Mouse (Mus musculus): Measurements from ENCODE around the gene Ate1. TPM values are rescaled to one million over a fixed set of nuclear protein-coding genes. Genes with fewer than 3 reads are reported as not detected.

Gene Ate1
- total and polyA plus RNA-seq, 3 experiments, result 8.9 to 34.9 (median 34.1) TPM

DNA sequence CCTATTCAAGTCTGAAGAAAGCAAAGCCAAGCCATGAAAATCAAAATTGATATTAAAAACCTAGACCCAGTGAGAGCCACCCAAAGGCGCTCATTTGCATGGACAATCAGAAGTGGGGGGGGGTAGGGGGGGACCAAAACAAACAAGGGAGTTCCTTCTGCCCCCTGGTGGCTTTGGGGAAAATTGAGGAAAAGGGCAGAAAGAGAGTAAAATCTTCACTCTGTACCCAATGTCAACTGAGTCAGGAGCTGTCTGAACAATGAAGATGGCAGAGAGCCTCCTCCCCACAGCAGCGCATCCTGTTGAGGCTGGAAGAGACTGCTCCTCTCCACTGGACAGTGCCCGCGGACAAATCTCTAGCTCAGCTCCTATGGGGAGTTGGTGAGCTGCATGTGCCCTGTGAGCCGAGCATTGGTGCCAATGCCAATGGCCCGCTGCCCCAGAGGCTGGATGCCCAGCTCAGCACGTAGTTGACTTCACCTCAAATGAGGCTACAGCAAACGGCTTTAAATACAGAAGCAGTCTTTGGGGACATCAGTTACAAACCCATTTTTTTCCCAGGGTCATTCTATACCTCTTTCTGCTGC, 139.3 kb downstream of the Ate1 start:
- Histone ChIP-seq H3K36me3 (ENCODE audit: control insufficient read depth, insufficient read depth, low read length) (no peaks in the 10 kb centered on the region), H3K9ac (ENCODE audit: low read depth, low read length) (no peak overlapping the region), H3K4me3 (no peak overlapping the region), H3K79me2 (replicated peaks; ENCODE audit: control insufficient read depth, insufficient read depth, low read length) (no peaks in the 10 kb centered on the region), H3K27me3 (ENCODE audit: control insufficient read depth, insufficient read depth, low read length) (no peaks in the 10 kb centered on the region), H3K4me1 (ENCODE audit: control insufficient read depth, insufficient read depth, low read length) (no peaks in the 10 kb centered on the region), H3K27ac (no peak overlapping the region)
- 78% methylated on average over 8 of the region's 8 CpGs for WGBS
- intact Hi-C loops (cut with DNase I), result loop anchor here (2.0 kb wide), 1 partner anchor 728 kb away; no protein-coding TSS in a partner anchor
- peak in 1 of 2 experiments; percentile 17 for DNase-seq
- TF ChIP-seq POLR2A (IDR thresholded peaks at IDR 0.05; ENCODE audit: insufficient read depth, low read depth, low read length), result no peak
- TF ChIP-seq CTCF (IDR thresholded peaks at IDR 0.05), result peak; percentile 52

DNA sequence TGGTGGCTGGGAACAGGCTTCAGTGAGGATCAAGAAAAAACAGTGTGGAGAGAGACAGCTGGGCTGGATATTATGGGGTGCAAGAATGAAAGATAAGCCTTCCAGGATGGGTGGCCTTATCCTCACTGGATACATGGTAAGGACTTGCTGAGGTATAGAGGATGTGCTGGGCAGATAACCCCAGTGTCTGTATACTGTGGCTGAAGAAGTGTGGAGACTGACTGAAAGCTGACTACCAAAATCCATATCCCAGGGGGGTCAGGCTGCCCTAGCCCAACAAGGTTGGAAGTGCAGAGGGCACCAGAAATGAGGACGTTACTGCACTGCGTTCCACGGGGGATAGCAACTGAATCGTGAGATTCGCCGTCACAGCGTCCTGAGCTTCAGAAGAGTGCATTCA, 139.8 kb downstream of the Ate1 start:
- Histone ChIP-seq H3K79me2 (replicated peaks; ENCODE audit: control insufficient read depth, insufficient read depth, low read length) (no peaks in the 10 kb centered on the region), H3K36me3 (ENCODE audit: control insufficient read depth, insufficient read depth, low read length) (no peaks in the 10 kb centered on the region), H3K4me3 (no peak overlapping the region), H3K4me1 (ENCODE audit: control insufficient read depth, insufficient read depth, low read length) (no peaks in the 10 kb centered on the region), H3K27me3 (ENCODE audit: control insufficient read depth, insufficient read depth, low read length) (no peaks in the 10 kb centered on the region), H3K27ac (no peak overlapping the region), H3K9ac (ENCODE audit: low read depth, low read length) (no peak overlapping the region)
- no peak for TF ChIP-seq CTCF (IDR thresholded peaks at IDR 0.05)
- TF ChIP-seq POLR2A (IDR thresholded peaks at IDR 0.05; ENCODE audit: insufficient read depth, low read depth, low read length), result no peak
- no peak for TF ChIP-seq EP300 (IDR thresholded peaks at IDR 0.05; ENCODE audit: insufficient read depth, low read depth, low read length)
- intact Hi-C loops (cut with DNase I), result loop anchor here (2.0 kb wide), 1 partner anchor 728 kb away; no protein-coding TSS in a partner anchor
- no peak for DNase-seq
- WGBS, result 97% methylated on average over 7 of the region's 7 CpGs

DNA sequence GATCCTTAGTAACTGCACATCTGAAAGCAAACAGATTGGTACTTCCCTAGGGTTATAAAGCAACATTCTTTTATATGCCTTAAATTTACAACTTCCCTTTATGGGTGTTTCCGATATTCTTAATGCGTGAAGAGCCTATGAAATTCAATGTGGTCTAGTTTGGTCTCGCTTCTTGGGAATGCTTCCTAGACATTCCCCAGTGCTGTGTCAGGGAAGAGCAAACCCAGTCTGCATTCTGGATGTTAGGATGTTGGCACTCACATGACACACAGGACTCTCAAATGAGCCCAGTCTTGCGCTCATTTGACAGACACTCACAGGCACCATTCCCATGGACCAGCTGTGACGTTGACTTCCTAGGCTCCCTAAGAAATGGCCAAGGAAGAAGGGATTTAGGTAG, 140.3 kb downstream of the Ate1 start:
- Histone ChIP-seq H3K4me3 (no peak overlapping the region), H3K27ac (no peak overlapping the region), H3K36me3 (ENCODE audit: control insufficient read depth, insufficient read depth, low read length) (no peaks in the 10 kb centered on the region), H3K9ac (ENCODE audit: low read depth, low read length) (no peak overlapping the region), H3K4me1 (ENCODE audit: control insufficient read depth, insufficient read depth, low read length) (no peaks in the 10 kb centered on the region), H3K27me3 (ENCODE audit: control insufficient read depth, insufficient read depth, low read length) (no peaks in the 10 kb centered on the region), H3K79me2 (replicated peaks; ENCODE audit: control insufficient read depth, insufficient read depth, low read length) (no peaks in the 10 kb centered on the region)
- TF ChIP-seq CTCF (IDR thresholded peaks at IDR 0.05), result no peak
- TF ChIP-seq POLR2A (IDR thresholded peaks at IDR 0.05; ENCODE audit: insufficient read depth, low read depth, low read length), result no peak
- no peak for TF ChIP-seq EP300 (IDR thresholded peaks at IDR 0.05; ENCODE audit: insufficient read depth, low read depth, low read length)
- WGBS, result 93% methylated on average over 5 of the region's 5 CpGs
- intact Hi-C loops (cut with DNase I), result loop anchor here (2.0 kb wide), 1 partner anchor 727 kb away; no protein-coding TSS in a partner anchor
- DNase-seq, result no peak

DNA sequence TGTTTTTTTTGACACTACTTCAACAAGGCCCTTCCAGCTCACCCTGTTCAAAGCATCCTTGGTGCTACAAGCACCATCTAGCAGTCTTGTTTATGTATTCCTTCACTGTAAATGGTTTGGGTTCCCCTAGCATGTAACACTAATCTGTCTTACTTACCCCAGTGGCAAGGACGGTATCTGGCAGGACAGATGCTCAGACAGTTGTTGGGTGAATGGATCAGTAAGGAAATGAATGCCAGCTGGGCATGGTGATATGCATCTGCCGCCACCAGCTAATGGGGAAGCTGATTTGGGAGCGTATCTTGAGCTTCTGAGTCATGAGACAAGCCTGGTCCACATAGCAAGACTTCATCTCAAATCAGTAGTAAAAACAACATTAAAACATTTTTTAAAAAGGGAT, 141.9 kb downstream of the Ate1 start:
- 89% methylated on average over 3 of the region's 3 CpGs for WGBS

DNA sequence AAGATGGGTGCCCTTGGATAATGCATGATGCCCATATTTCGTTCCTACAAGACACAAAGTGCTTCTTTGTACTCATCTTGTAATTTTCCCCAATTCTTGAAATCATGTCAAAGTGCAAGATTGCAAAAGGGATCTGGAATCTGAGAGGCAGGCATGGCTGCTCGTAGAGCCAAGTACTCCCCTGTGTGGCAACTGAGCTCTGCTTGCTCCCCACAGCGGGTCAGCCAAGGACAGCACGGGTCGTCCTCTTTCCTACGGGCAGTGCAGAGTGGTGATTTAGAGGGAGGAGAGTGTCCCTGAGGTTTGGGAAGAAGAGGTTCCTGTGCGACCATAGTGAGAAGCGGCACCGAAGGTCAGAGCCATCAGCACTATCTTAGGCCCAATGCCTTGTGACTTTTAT, 145.9 kb downstream of the Ate1 start:
- H3K36me3 ChIP-seq (ENCODE audit: control insufficient read depth, insufficient read depth, low read length), result no peaks in the 10 kb centered on the region
- no peaks in the 10 kb centered on the region for H3K79me2 ChIP-seq (replicated peaks; ENCODE audit: control insufficient read depth, insufficient read depth, low read length)
- no peak overlapping the region for H3K27ac ChIP-seq
- 69% methylated on average over 9 of the region's 9 CpGs for WGBS
- H3K9ac ChIP-seq (ENCODE audit: low read depth, low read length), result no peak overlapping the region
- no peaks in the 10 kb centered on the region for H3K27me3 ChIP-seq (ENCODE audit: control insufficient read depth, insufficient read depth, low read length)
- no peak overlapping the region for H3K4me3 ChIP-seq
- H3K4me1 ChIP-seq (ENCODE audit: control insufficient read depth, insufficient read depth, low read length), result no peaks in the 10 kb centered on the region
- intact Hi-C loops (cut with DNase I), result no loop called here
- TF ChIP-seq EP300 (IDR thresholded peaks at IDR 0.05; ENCODE audit: insufficient read depth, low read depth, low read length) (no peak), POLR2A (IDR thresholded peaks at IDR 0.05; ENCODE audit: insufficient read depth, low read depth, low read length) (no peak), CTCF (IDR thresholded peaks at IDR 0.05) (no peak)
- no peak for DNase-seq

More for the DNA sequence above, 141.9 kb downstream of the Ate1 start:
- Histone ChIP-seq H3K4me1 (ENCODE audit: control insufficient read depth, insufficient read depth, low read length) (no peaks in the 10 kb centered on the region), H3K79me2 (replicated peaks; ENCODE audit: control insufficient read depth, insufficient read depth, low read length) (no peaks in the 10 kb centered on the region), H3K4me3 (no peak overlapping the region), H3K27me3 (ENCODE audit: control insufficient read depth, insufficient read depth, low read length) (no peaks in the 10 kb centered on the region), H3K27ac (no peak overlapping the region), H3K9ac (ENCODE audit: low read depth, low read length) (no peak overlapping the region), H3K36me3 (ENCODE audit: control insufficient read depth, insufficient read depth, low read length) (no peaks in the 10 kb centered on the region)
- intact Hi-C loops (cut with DNase I), result no loop called here
- TF ChIP-seq POLR2A (IDR thresholded peaks at IDR 0.05; ENCODE audit: insufficient read depth, low read depth, low read length), result no peak
- no peak for TF ChIP-seq EP300 (IDR thresholded peaks at IDR 0.05; ENCODE audit: insufficient read depth, low read depth, low read length)
- TF ChIP-seq CTCF (IDR thresholded peaks at IDR 0.05), result no peak
- DNase-seq, result no peak

DNA sequence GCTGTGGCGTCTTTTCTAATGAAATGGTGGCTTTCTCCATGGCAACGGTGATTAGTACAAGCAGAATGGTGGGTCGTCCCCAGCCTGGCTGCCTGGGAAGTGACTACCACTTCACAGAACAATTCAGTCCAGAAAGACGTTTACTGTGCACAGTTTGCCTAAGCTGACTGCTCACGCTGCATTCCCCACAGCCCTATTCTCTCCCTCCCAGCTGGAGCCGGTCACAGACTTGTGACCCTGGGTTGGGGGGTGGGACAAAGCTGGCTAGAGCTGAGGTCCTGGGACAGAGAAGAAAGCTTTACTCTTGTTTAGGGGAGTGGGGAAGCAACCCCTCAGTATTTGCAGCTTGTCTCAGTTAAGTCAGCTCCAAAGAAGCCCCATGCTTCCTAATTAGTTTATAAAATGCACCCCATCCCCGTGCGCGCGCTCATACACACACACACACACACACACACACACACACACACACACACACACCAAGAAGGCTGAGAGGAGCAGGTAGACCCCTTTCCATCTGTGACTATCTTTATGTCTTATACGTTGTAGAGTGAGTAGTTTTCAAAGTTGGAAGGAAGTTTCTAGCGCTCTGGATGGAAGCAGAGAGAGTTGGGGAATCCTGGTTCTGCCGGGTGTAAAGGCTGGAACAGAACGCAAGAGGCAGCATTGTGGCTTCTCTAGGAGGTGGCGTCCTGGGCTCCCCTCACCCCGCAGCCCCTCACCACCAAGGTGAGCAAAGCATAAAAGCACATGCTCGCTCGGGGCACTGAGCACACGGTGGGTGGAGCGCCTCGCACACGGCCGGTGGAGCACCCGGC, 151.1 kb downstream of the Ate1 start:
- intact Hi-C loops (cut with DNase I), result no loop called here
- Histone ChIP-seq H3K4me3 (no peak overlapping the region), H3K27ac (no peak overlapping the region), H3K27me3 (ENCODE audit: control insufficient read depth, insufficient read depth, low read length) (no peaks in the 10 kb centered on the region), H3K79me2 (replicated peaks; ENCODE audit: control insufficient read depth, insufficient read depth, low read length) (no peaks in the 10 kb centered on the region), H3K36me3 (ENCODE audit: control insufficient read depth, insufficient read depth, low read length) (no peaks in the 10 kb centered on the region), H3K4me1 (ENCODE audit: control insufficient read depth, insufficient read depth, low read length) (no peaks in the 10 kb centered on the region), H3K9ac (ENCODE audit: low read depth, low read length) (no peak overlapping the region)
- WGBS, result 63% methylated on average over 24 of the region's 24 CpGs
- no peak for DNase-seq
- TF ChIP-seq POLR2A (IDR thresholded peaks at IDR 0.05; ENCODE audit: insufficient read depth, low read depth, low read length) (no peak), EP300 (IDR thresholded peaks at IDR 0.05; ENCODE audit: insufficient read depth, low read depth, low read length) (no peak), CTCF (IDR thresholded peaks at IDR 0.05) (no peak)

Measured in heart, adult 2 months (tissue).